Mouse (Mus musculus): ENCODE measurements around the gene Clec18a.

GRCm38 (mm10) chr8:111058946-111059572 lies 33.2 kb downstream of the Clec18a start:
- no peak for TF ChIP-seq CTCF (IDR thresholded peaks at IDR 0.05; ENCODE audit: low read depth, low read length)
- no peak for TF ChIP-seq POLR2A (IDR thresholded peaks at IDR 0.05; ENCODE audit: extremely low read depth, insufficient read depth, low read length)

All from liver, adult 2 months (tissue).